Mouse (Mus musculus) adrenal gland (tissue): Measurements from ENCODE around the gene Lamtor1.
"Not testable (repeated sequence)": the region's sequence is repeated elsewhere in the genome, so short reads cannot be mapped to it uniquely, and the experiment has no call there.

ENCODE experiments used
- intact Hi-C: fragments of 180-260 bp; cut with DNase I; formaldehyde crosslinking; loops from one replicate; pipeline ENCODE4 v1.15.1; 2025

Lamtor1 gene

GRCm38 (mm10) chr7:101896104-101897066, 9.3 kb upstream of the Lamtor1 start:
- intact Hi-C loops: loop anchor here (5.0 kb wide), 1 partner anchor 59 kb away; the partner anchor contains the start of gene Inppl1

GRCm38 (mm10) chr7:101900331-101901097, 5.2 kb upstream of the Lamtor1 start:
- intact Hi-C loops: no loop called here

GRCm38 (mm10) chr7:101901969-101902368, 3.7 kb upstream of the Lamtor1 start:
- intact Hi-C loops: no loop called here

GRCm38 (mm10) chr7:101902846-101903245, 2.9 kb upstream of the Lamtor1 start:
- intact Hi-C loops: no loop called here

GRCm38 (mm10) chr7:101906287-101906681, 580 bp downstream of the Lamtor1 start, which contains the start of gene Tomt:
TSS of gene Tomt (minus strand) at chr7:101906359.
- intact Hi-C loops: no loop called here

GRCm38 (mm10) chr7:101906696-101907095, 992 bp downstream of the Lamtor1 start:
- intact Hi-C loops: no loop called here

GRCm38 (mm10) chr7:101908367-101908766, 2.7 kb downstream of the Lamtor1 start:
- intact Hi-C loops: no loop called here

GRCm38 (mm10) chr7:101910138-101910537, 4.4 kb downstream of the Lamtor1 start:
- intact Hi-C loops: no loop called here

- intact Hi-C loops: no loop called here
These were observed 6.3 kb downstream of the Lamtor1 start for GRCm38 (mm10) chr7:101911982-101912381.

- intact Hi-C loops: loop anchor here (5.0 kb wide), 1 partner anchor 119 kb away; no protein-coding TSS in a partner anchor
These were observed 12.4 kb downstream of the Lamtor1 start for GRCm38 (mm10) chr7:101918071-101918470.

- intact Hi-C loops: not testable (repeated sequence)
These were observed 20.2 kb downstream of the Lamtor1 start for GRCm38 (mm10) chr7:101925892-101926291.

- intact Hi-C loops: no loop called here
These were observed 22.4 kb downstream of the Lamtor1 start for GRCm38 (mm10) chr7:101928093-101928492.

- intact Hi-C loops: loop anchor here (5.0 kb wide), 1 partner anchor 40 kb away; no protein-coding TSS in a partner anchor
These were observed 26.8 kb downstream of the Lamtor1 start for GRCm38 (mm10) chr7:101932551-101932950.

- intact Hi-C loops: loop anchor here (5.0 kb wide), 1 partner anchor 39 kb away; no protein-coding TSS in a partner anchor
These were observed 27.6 kb downstream of the Lamtor1 start for GRCm38 (mm10) chr7:101933300-101933699.

GRCm38 (mm10) chr7:101933751-101934240, 28.1 kb downstream of the Lamtor1 start, which contains the start of the genes Lrrc51 and Numa1:
TSS of gene Lrrc51 (minus strand) at chr7:101933895.
TSS of gene Numa1 (plus strand) at chr7:101934111.
- intact Hi-C loops: loop anchor here (5.0 kb wide), 1 partner anchor 39 kb away; no protein-coding TSS in a partner anchor

GRCm38 (mm10) chr7:101935957-101936356, 30.3 kb downstream of the Lamtor1 start:
- intact Hi-C loops: no loop called here

GRCm38 (mm10) chr7:101936996-101937395, 31.3 kb downstream of the Lamtor1 start:
- intact Hi-C loops: no loop called here

- intact Hi-C loops: no loop called here
These were observed 31.9 kb downstream of the Lamtor1 start for GRCm38 (mm10) chr7:101937569-101937968.

- intact Hi-C loops: no loop called here
These were observed 32.6 kb downstream of the Lamtor1 start for GRCm38 (mm10) chr7:101938348-101938747.

GRCm38 (mm10) chr7:101939758-101940157, 34.1 kb downstream of the Lamtor1 start:
- intact Hi-C loops: no loop called here

- intact Hi-C loops: not testable (repeated sequence)
These were observed 43.3 kb downstream of the Lamtor1 start for GRCm38 (mm10) chr7:101949008-101949407.
